Mouse (Mus musculus): ENCODE data around the gene Gm4763. TPM values are rescaled to one million over a fixed set of nuclear protein-coding genes. Genes with fewer than 3 reads are reported as not detected.
"Not testable (repeated sequence)": the region's sequence is repeated elsewhere in the genome, so short reads cannot be mapped to it uniquely, and the experiment has no call there.

Gene Gm4763
- polyA plus RNA-seq, 1 experiment: not detected

DNA sequence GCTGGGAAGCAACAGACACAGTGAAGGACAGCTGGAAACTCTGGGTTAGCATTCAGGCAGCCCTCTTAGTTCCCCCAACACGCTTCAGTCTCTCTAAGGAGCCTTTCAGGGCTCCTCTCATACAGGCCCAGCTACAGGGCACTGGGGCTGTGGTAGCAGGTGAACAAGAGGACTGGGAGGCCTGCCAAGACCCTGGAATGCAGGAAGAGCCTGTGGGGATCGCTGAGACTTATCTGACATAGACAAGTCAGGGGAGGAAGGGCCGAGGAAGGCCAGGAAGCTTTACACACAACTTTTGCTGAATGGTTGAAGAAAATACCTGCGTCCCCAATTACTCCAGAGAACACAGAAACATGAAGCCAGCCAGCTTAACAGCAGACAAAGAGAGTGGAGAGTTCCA is 24.0 kb upstream of the Gm4763 start:
- H3K4me3 ChIP-seq (ENCODE audit: insufficient read depth, low read length): no peak overlapping the region
- no peaks in the 10 kb centered on the region for H3K4me1 ChIP-seq (ENCODE audit: control insufficient read depth, insufficient read depth, low read length)
- H3K27ac ChIP-seq (ENCODE audit: insufficient read depth, low read length): no peak overlapping the region
- TF ChIP-seq POLR2A (IDR thresholded peaks at IDR 0.05; ENCODE audit: low read depth, low read length): no peak
- TF ChIP-seq CTCF (IDR thresholded peaks at IDR 0.05; ENCODE audit: borderline replicate concordance, insufficient read depth, low read length): no peak

- H3K27ac ChIP-seq (ENCODE audit: insufficient read depth, low read length): no peak overlapping the region
- no peak for TF ChIP-seq POLR2A (IDR thresholded peaks at IDR 0.05; ENCODE audit: low read depth, low read length)
- no peak for TF ChIP-seq CTCF (IDR thresholded peaks at IDR 0.05; ENCODE audit: borderline replicate concordance, insufficient read depth, low read length)
- no peak overlapping the region for H3K4me3 ChIP-seq (ENCODE audit: insufficient read depth, low read length)
- H3K4me1 ChIP-seq (ENCODE audit: control insufficient read depth, insufficient read depth, low read length): no peaks in the 10 kb centered on the region
Observed at GRCm38 (mm10) chr7:24735970-24736670, 9.4 kb upstream of the Gm4763 start.

GRCm38 (mm10) chr7:24715039-24715438 is 11.7 kb downstream of the Gm4763 start:
- TF ChIP-seq POLR2A (IDR thresholded peaks at IDR 0.05; ENCODE audit: low read depth, low read length) (no peak), CTCF (IDR thresholded peaks at IDR 0.05; ENCODE audit: borderline replicate concordance, insufficient read depth, low read length) (no peak)

DNA sequence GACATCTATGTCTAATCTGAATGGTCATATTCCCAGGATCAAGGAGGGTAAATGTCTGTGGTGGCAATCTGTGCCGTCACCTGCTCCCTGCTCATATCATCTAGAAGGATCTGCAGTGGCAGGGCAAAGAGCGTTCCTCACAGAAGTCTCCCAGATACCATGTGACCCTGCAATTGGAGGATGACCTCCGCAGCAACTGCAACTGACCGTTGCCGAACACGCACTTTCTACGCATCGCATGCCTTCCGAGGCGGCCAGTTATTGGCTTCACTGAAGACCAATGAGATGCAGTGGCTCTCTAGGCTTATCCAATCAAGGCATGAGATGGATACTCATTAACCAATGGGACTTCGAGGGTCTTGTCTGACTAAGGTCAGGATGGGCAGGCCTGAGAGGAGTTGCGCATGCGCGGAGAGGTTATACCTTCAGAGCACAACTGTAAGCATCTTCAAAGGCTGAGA is 17.8 kb downstream of the Gm4763 start, which contains the start of gene BC049730:
Gene BC049730, plus strand, starts transcription at position 411 of the 461 bp plus-strand sequence.
- Histone ChIP-seq H3K27ac (ENCODE audit: insufficient read depth, low read length) (no peak within 1 kb of the TSS), H3K4me1 (ENCODE audit: control insufficient read depth, insufficient read depth, low read length) (no peaks in the 10 kb centered on the region), H3K4me3 (ENCODE audit: insufficient read depth, low read length) (no peak within 1 kb of the TSS)
- TF ChIP-seq POLR2A (IDR thresholded peaks at IDR 0.05; ENCODE audit: low read depth, low read length) (no peak), CTCF (IDR thresholded peaks at IDR 0.05; ENCODE audit: borderline replicate concordance, insufficient read depth, low read length) (no peak)

More at GRCm38 (mm10) chr7:24715039-24715438, 11.7 kb downstream of the Gm4763 start:
- no peak overlapping the region for H3K4me3 ChIP-seq (ENCODE audit: insufficient read depth, low read length)
- no peaks in the 10 kb centered on the region for H3K4me1 ChIP-seq (ENCODE audit: control insufficient read depth, insufficient read depth, low read length)
- H3K27ac ChIP-seq (ENCODE audit: insufficient read depth, low read length): no peak overlapping the region

GRCm38 (mm10) chr7:24702841-24703240 is 23.9 kb downstream of the Gm4763 start:
- H3K27ac ChIP-seq (ENCODE audit: insufficient read depth, low read length); H3K4me1 ChIP-seq (ENCODE audit: control insufficient read depth, insufficient read depth, low read length); H3K4me3 ChIP-seq (ENCODE audit: insufficient read depth, low read length): not testable (repeated sequence)

- H3K4me3 ChIP-seq (ENCODE audit: insufficient read depth, low read length): not testable (repeated sequence)
Observed at GRCm38 (mm10) chr7:24697891-24698290, 28.8 kb downstream of the Gm4763 start.

GRCm38 (mm10) chr7:24692693-24693092 is 34.0 kb downstream of the Gm4763 start:
- H3K27ac ChIP-seq (ENCODE audit: insufficient read depth, low read length); H3K4me1 ChIP-seq (ENCODE audit: control insufficient read depth, insufficient read depth, low read length); H3K4me3 ChIP-seq (ENCODE audit: insufficient read depth, low read length): not testable (repeated sequence)

More at GRCm38 (mm10) chr7:24697891-24698290, 28.8 kb downstream of the Gm4763 start:
- H3K27ac ChIP-seq (ENCODE audit: insufficient read depth, low read length); H3K4me1 ChIP-seq (ENCODE audit: control insufficient read depth, insufficient read depth, low read length): not testable (repeated sequence)

GRCm38 (mm10) chr7:24687519-24687918 is 39.2 kb downstream of the Gm4763 start:
- H3K4me1 ChIP-seq (ENCODE audit: control insufficient read depth, insufficient read depth, low read length); H3K27ac ChIP-seq (ENCODE audit: insufficient read depth, low read length); H3K4me3 ChIP-seq (ENCODE audit: insufficient read depth, low read length): not testable (repeated sequence)

DNA sequence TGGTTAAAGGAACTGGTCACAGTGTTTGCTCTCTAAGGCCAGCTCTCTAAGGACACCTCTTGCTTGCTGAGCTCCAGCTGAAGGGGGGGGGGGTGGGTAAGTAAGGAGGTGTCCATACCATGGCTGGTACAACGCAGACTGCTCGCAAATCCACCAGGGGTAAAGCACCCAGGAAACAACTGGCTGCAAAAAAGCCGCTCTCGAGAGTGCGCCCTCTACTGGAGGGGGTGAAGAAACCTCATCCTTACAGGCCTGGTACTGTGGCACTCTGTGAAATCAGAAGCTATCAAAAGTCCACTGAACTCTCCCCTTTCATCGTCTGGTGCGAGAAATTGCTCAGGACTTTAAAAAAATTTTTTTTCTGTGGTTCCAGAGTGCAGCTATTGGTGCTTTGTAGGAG is 42.6 kb downstream of the Gm4763 start:
- not testable (repeated sequence) for H3K4me3 ChIP-seq (ENCODE audit: insufficient read depth, low read length); H3K4me1 ChIP-seq (ENCODE audit: control insufficient read depth, insufficient read depth, low read length); H3K27ac ChIP-seq (ENCODE audit: insufficient read depth, low read length)

DNA sequence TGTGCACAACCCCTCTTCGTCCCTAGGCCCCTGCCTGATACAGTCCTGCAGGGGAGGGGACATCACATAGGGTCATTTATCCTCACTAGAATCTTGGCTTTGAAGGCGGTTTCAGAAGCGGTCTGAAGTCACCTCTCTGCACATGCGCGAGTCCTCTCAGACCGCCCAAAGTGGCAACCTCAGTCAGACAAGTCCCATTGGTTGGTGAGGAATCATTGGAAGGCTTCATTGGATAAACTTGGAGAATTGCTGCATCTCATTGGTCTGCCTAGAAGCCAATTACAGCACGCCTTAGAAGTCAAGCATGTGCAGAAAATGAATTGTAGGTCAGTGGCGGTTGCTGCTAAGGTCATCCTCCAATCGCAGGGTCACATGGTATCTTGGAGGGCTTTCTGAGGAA is 50.1 kb downstream of the Gm4763 start, which contains the start of gene Tex101:
Gene Tex101, minus strand, starts transcription at position 101 of the 400 bp plus-strand sequence.
- TF ChIP-seq CTCF (IDR thresholded peaks at IDR 0.05; ENCODE audit: borderline replicate concordance, insufficient read depth, low read length) (no peak), POLR2A (IDR thresholded peaks at IDR 0.05; ENCODE audit: low read depth, low read length) (no peak)
- H3K4me3 ChIP-seq (ENCODE audit: insufficient read depth, low read length): no peak within 1 kb of the TSS
- no peak within 1 kb of the TSS for H3K27ac ChIP-seq (ENCODE audit: insufficient read depth, low read length)
- H3K4me1 ChIP-seq (ENCODE audit: control insufficient read depth, insufficient read depth, low read length): no peaks in the 10 kb centered on the region

DNA sequence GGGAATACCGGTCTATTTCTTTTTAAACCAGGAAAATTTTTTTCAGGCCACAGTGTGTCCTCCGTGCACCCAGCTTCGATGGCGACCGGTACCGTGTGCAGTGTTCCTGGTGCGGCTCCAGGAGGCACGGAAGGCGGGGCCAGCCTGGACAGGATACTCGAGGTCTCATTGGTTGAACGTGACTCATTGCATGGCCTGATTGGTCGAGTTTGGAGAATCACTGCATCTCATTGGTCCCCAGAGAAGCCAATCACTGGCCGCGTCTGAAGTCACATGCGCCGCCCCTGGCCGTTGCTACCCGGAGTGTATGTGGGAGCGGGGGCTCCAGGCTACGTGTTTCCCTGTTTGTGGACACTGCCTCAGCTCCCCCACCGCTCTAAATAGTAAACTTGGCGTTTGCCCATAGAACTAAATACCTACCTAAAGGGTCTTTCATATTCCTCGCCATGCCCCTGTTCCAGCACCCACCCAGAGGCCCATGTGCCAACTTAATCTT is 54.7 kb downstream of the Gm4763 start:
- TF ChIP-seq POLR2A (IDR thresholded peaks at IDR 0.05; ENCODE audit: low read depth, low read length): no peak
- TF ChIP-seq CTCF (IDR thresholded peaks at IDR 0.05; ENCODE audit: borderline replicate concordance, insufficient read depth, low read length): no peak
- Histone ChIP-seq H3K27ac (ENCODE audit: insufficient read depth, low read length) (no peak overlapping the region), H3K4me3 (ENCODE audit: insufficient read depth, low read length) (no peak overlapping the region), H3K4me1 (ENCODE audit: control insufficient read depth, insufficient read depth, low read length) (no peaks in the 10 kb centered on the region)

Other genes with a start within 250 kb of the Gm4763 start
- gene Cadm4, start 244.9 kb downstream of the Gm4763 start, polyA plus RNA-seq (2011; ENCODE audit: insufficient read length, low read depth, missing spikeins): 1.2 and 3.3 TPM in 2 replicates
- 5.6 and 8.9 TPM in 2 replicates for gene Zfp428, start 219.9 kb downstream of the Gm4763 start, polyA plus RNA-seq (2011; ENCODE audit: insufficient read length, low read depth, missing spikeins)
- not detected in 2 replicates for gene AC161166.1, start 214.5 kb downstream of the Gm4763 start, polyA plus RNA-seq (2011; ENCODE audit: insufficient read length, low read depth, missing spikeins)
- 17.6 and 21.7 TPM in 2 replicates for gene Irgq, start 196.2 kb downstream of the Gm4763 start, polyA plus RNA-seq (2011; ENCODE audit: insufficient read length, low read depth, missing spikeins)
- not detected in 2 replicates for gene Pinlyp, start 180.8 kb downstream of the Gm4763 start, polyA plus RNA-seq (2011; ENCODE audit: insufficient read length, low read depth, missing spikeins)
- gene Xrcc1, start 180.6 kb downstream of the Gm4763 start, polyA plus RNA-seq (2011; ENCODE audit: insufficient read length, low read depth, missing spikeins): 33.3 and 41.3 TPM in 2 replicates
- 11.3 and 16.2 TPM in 2 replicates for gene Ethe1, start 139.4 kb downstream of the Gm4763 start, polyA plus RNA-seq (2011; ENCODE audit: insufficient read length, low read depth, missing spikeins)
- gene Zfp575, start 139.3 kb downstream of the Gm4763 start, polyA plus RNA-seq (2011; ENCODE audit: insufficient read length, low read depth, missing spikeins): 2.3 and 2.6 TPM in 2 replicates
- 0.76 and 0.97 TPM in 2 replicates for gene Phldb3, start 116.1 kb downstream of the Gm4763 start, polyA plus RNA-seq (2011; ENCODE audit: insufficient read length, low read depth, missing spikeins)
- gene Lypd3, start 90.4 kb downstream of the Gm4763 start, polyA plus RNA-seq (2011; ENCODE audit: insufficient read length, low read depth, missing spikeins): not detected in 2 replicates
- gene Tex101, start 50.2 kb downstream of the Gm4763 start, polyA plus RNA-seq (2011; ENCODE audit: insufficient read length, low read depth, missing spikeins): not detected in 2 replicates
- not detected in 2 replicates for gene BC049730, start 17.7 kb downstream of the Gm4763 start, polyA plus RNA-seq (2011; ENCODE audit: insufficient read length, low read depth, missing spikeins)
- not detected in 2 replicates for gene Cd177, start 33.4 kb upstream of the Gm4763 start, polyA plus RNA-seq (2011; ENCODE audit: insufficient read length, low read depth, missing spikeins)
- gene Ceacam10, start 50.3 kb upstream of the Gm4763 start, polyA plus RNA-seq (2011; ENCODE audit: insufficient read length, low read depth, missing spikeins): not detected in 2 replicates
- gene Gm9844, start 135.3 kb upstream of the Gm4763 start, polyA plus RNA-seq (2011; ENCODE audit: insufficient read length, low read depth, missing spikeins): 9.9 and 35.2 TPM in 2 replicates
- gene Lypd4, start 143.0 kb upstream of the Gm4763 start, polyA plus RNA-seq (2011; ENCODE audit: insufficient read length, low read depth, missing spikeins): not detected in 2 replicates
- not detected in 2 replicates for gene Dmrtc2, start 143.1 kb upstream of the Gm4763 start, polyA plus RNA-seq (2011; ENCODE audit: insufficient read length, low read depth, missing spikeins)
- 1,421 and 1,560 TPM in 2 replicates for gene Rps19, start 157.5 kb upstream of the Gm4763 start, polyA plus RNA-seq (2011; ENCODE audit: insufficient read length, low read depth, missing spikeins)
- gene Cd79a, start 170.5 kb upstream of the Gm4763 start, polyA plus RNA-seq (2011; ENCODE audit: insufficient read length, low read depth, missing spikeins): not detected in 2 replicates
- 65.6 and 68.7 TPM in 2 replicates for gene Arhgef1, start 176.0 kb upstream of the Gm4763 start, polyA plus RNA-seq (2011; ENCODE audit: insufficient read length, low read depth, missing spikeins)
- not detected in 2 replicates for gene Gm4881, start 217.6 kb upstream of the Gm4763 start, polyA plus RNA-seq (2011; ENCODE audit: insufficient read length, low read depth, missing spikeins)
- gene Rabac1, start 245.8 kb upstream of the Gm4763 start, polyA plus RNA-seq (2011; ENCODE audit: insufficient read length, low read depth, missing spikeins): 105 and 117 TPM in 2 replicates